Mouse (Mus musculus): Measurements from ENCODE around the gene Amy2a3. TPM values are rescaled to one million over a fixed set of nuclear protein-coding genes. Genes with fewer than 3 reads are reported as not detected.

Amy2a3 gene
- polyA plus RNA-seq, 1 experiment from 2014 or later = not detected

Other genes starting within 250 kb of the Amy2a3 start
- not detected in 2 replicates for gene Amy2a5, start 65.2 kb downstream of the Amy2a3 start, polyA plus RNA-seq (2014; fragmentation: Nextera tagmentation; extraction: Ambion mirVana)
- gene Amy2a4, start 32.6 kb downstream of the Amy2a3 start, polyA plus RNA-seq (2014; fragmentation: Nextera tagmentation; extraction: Ambion mirVana) = not detected in 2 replicates
- gene Amy2a2, start 32.6 kb upstream of the Amy2a3 start, polyA plus RNA-seq (2014; fragmentation: Nextera tagmentation; extraction: Ambion mirVana) = not detected in 2 replicates
- gene Amy2a1, start 208.4 kb upstream of the Amy2a3 start, polyA plus RNA-seq (2014; fragmentation: Nextera tagmentation; extraction: Ambion mirVana) = not detected in 2 replicates

All from embryonic facial prominence, embryonic 11.5 days (tissue).